Mouse (Mus musculus): ENCODE data around the gene Sgsm1. TPM values are rescaled to one million over a fixed set of nuclear protein-coding genes. Genes with fewer than 3 reads are reported as not detected.

The Sgsm1 gene
- polyA plus RNA-seq, 1 experiment from 2014 or later: 16.0 TPM

DNA sequence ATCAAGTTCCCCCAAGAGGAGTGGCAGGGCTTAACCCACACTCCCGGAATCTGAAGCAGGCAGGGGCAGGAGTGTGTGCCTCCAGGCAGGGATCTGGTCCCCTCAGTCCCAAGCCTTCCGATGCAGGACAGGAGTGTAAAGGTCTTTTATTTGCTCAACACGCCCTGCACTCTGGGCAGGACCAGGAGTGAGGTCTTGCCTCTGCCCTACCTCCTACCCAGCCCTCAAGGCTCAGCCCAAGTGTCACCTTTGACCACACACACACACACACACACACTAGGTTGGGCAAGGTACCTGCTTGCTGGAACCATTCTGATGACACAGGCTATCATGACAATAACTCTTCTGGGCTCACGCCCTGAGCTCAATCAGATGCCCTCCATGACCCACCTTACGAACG lies 91.1 kb downstream of the Sgsm1 start:
- Histone ChIP-seq H3K36me3 (no peaks in the 10 kb centered on the region), H3K4me1 (peaks cover 30% of the 10 kb centered on the region), H3K27ac (replicated peaks) (no peak overlapping the region), H3K27me3 (ENCODE audit: low read depth, poor library complexity, severe bottlenecking) (peaks cover 18% of the 10 kb centered on the region), H3K4me3 (no peak overlapping the region), H3K9me3 (replicated peaks) (no peaks in the 10 kb centered on the region)
- no peak for DNase-seq (ENCODE audit: low spot score)
- 88% methylated on average over 6 of the region's 6 CpGs for WGBS

DNA sequence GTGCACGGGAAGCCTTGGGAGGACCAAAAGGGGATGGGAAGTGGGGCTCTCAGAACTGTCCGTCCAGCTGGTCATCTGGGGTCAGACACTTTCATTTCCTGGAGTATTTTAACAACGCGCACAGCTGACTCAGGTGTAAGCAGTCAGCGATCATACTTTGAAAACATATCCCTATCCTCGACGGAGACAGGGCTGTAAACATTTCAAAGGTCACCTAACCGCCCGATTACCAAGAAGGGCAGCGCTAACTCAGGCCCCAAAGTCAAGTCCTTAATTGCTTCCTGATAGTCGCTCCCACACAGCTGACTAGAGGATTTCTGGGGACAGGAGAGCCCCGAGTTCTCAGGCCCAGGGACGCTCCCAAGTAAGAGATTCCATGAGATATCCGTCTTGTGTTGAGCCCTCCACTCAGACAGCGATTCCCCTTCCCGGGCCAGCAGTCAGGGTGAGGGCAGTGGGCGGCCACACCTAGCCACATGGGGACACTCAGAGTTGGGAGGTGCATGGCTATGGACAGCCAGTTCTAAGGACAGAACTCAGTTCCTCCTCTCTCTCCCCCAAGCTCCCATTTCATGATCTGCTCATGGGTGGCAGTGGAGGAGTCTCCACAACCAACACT lies 91.9 kb downstream of the Sgsm1 start:
- no peaks in the 10 kb centered on the region for H3K9me3 ChIP-seq (replicated peaks)
- peaks cover 18% of the 10 kb centered on the region for H3K27me3 ChIP-seq (ENCODE audit: low read depth, poor library complexity, severe bottlenecking)
- DNase-seq (ENCODE audit: low spot score): no peak
- no peak overlapping the region for H3K27ac ChIP-seq (replicated peaks)
- H3K4me1 ChIP-seq: peaks cover 30% of the 10 kb centered on the region
- 87% methylated on average over 17 of the region's 17 CpGs for WGBS
- no peaks in the 10 kb centered on the region for H3K36me3 ChIP-seq
- no peak overlapping the region for H3K4me3 ChIP-seq

DNA sequence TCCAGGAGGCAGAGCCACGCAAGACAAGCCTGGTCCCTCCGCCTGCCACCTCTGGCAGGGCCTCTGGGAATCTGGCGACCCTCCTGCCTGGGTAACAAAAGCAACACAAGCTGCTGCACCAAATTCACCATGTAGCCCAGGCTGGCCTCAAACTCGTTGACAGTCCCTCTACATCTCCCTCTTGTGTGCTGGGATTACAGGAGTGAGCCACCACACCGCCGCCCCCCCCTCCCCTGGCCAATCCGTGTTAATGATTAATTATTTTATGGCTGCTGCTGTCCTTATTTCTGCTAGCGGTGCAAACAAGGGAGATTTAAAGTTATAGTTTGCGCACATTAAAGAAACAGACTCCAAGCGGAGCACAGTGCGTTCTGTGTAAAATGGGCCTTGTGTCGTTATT lies 93.5 kb downstream of the Sgsm1 start:
- H3K4me1 ChIP-seq: peaks cover 33% of the 10 kb centered on the region
- no peak for DNase-seq (ENCODE audit: low spot score)
- 91% methylated on average over 12 of the region's 12 CpGs for WGBS
- no peaks in the 10 kb centered on the region for H3K9me3 ChIP-seq (replicated peaks)
- H3K4me3 ChIP-seq: no peak overlapping the region
- no peak overlapping the region for H3K27ac ChIP-seq (replicated peaks)
- H3K27me3 ChIP-seq (ENCODE audit: low read depth, poor library complexity, severe bottlenecking): peaks cover 18% of the 10 kb centered on the region
- H3K36me3 ChIP-seq: no peaks in the 10 kb centered on the region

DNA sequence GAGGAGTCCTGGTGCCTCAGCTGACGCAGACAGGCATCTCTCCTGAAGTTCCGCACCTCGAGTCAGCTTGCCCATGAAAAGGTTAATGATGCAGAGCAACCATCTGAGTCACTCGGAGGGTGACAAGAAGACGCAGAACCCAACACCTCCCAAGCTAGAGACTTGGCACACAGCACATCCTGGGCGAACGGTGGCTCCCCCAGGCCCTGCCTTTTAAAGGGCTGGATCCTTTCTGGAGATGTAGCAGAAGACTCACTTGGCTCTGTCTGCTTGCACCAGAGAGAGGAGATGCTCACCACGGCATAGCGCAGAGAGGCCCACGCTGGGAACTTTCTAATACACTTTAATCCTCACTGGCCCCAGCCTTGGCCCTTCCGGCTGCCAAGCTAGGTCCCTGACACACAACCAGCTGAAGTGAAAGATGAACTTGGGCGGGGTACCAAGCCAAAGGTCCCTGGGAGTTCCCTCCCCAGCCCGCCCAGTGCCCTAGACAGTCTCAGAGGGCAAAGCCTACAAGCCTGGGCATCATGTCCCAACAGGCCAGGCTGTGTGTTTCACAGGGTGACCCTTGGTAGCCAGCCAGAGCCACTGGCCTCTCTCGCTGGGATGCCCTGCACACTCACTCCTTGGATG lies 94.1 kb downstream of the Sgsm1 start:
- H3K4me3 ChIP-seq: no peak overlapping the region
- peaks cover 36% of the 10 kb centered on the region for H3K4me1 ChIP-seq
- WGBS: 84% methylated on average over 14 of the region's 14 CpGs
- H3K27ac ChIP-seq (replicated peaks): 0 out of 2 replicates have a peak overlapping the region, but pooled peaks have one; percentile 2
- peaks cover 18% of the 10 kb centered on the region for H3K27me3 ChIP-seq (ENCODE audit: low read depth, poor library complexity, severe bottlenecking)
- no peaks in the 10 kb centered on the region for H3K9me3 ChIP-seq (replicated peaks)
- no peak for DNase-seq (ENCODE audit: low spot score)
- H3K36me3 ChIP-seq: no peaks in the 10 kb centered on the region

DNA sequence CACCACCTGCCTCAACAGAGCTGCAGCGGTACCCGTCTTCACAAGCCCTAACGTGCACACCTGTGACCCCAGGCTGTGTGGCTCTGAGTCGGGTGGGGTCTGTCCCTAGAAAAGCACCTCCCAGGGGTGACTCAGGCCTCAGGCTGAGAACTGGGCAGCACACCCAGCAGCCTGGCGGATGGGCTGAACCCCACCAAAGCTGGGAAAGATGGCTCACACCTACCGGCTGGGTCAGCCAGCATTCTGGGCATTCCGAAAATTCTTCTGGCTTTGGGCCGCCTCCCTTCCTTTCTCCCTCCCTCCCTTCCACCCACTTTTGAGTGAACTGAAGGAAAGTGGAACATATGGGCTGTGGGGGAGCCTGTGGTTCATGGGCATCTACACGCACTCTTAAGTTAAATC lies 95.0 kb downstream of the Sgsm1 start:
- peaks cover 36% of the 10 kb centered on the region for H3K4me1 ChIP-seq
- DNase-seq (ENCODE audit: low spot score): no peak
- no peaks in the 10 kb centered on the region for H3K36me3 ChIP-seq
- H3K4me3 ChIP-seq: no peak overlapping the region
- H3K27me3 ChIP-seq (ENCODE audit: low read depth, poor library complexity, severe bottlenecking): peaks cover 18% of the 10 kb centered on the region
- H3K9me3 ChIP-seq (replicated peaks): no peaks in the 10 kb centered on the region
- H3K27ac ChIP-seq (replicated peaks): no peak overlapping the region
- 83% methylated on average over 9 of the region's 9 CpGs for WGBS

DNA sequence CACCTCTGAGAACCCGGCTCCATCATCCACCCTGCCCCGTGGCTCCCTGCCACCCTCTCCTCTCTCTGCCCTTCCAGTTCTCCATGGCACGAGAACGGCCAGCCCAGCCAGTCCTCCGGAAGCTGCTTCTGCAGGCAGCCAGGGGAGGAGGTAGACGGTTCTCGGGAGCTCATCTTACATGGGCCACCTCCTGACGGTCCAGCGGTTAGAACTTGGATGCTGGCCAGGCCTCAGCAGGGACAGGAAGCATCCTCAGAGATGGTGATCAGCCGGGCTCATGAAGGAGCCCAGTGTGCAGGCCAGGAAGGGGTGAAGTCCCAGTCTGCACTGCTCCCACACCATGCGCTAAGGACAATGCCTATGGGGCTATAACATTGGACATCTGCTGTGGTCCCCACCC lies 96.1 kb downstream of the Sgsm1 start:
- H3K9me3 ChIP-seq (replicated peaks): no peaks in the 10 kb centered on the region
- H3K27me3 ChIP-seq (ENCODE audit: low read depth, poor library complexity, severe bottlenecking): peaks cover 7% of the 10 kb centered on the region; the same call in 1 of the 2 replicates
- peaks cover 36% of the 10 kb centered on the region for H3K4me1 ChIP-seq
- H3K27ac ChIP-seq (replicated peaks): no peak overlapping the region
- H3K36me3 ChIP-seq: no peaks in the 10 kb centered on the region
- no peak for DNase-seq (ENCODE audit: low spot score)
- H3K4me3 ChIP-seq: no peak overlapping the region
- 88% methylated on average over 11 of the region's 11 CpGs for WGBS

DNA sequence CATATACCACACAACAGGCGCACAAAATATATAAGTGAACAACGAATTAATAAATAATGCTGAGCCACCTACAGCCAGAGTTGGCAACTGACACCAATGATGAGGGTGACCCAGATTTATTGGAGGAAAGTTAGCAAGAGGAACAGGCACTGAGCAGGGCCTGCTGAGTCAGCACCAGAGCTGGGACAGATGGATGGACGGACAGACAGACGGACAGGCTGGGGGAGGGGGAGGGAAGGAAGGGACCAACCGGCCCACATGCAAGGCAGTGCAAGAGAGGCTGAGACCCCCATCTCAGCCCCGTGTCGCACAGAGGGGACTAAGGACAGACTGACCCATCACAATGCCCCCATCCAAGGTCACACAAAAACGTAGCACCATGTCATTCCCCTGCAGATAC lies 96.5 kb downstream of the Sgsm1 start:
- H3K4me3 ChIP-seq: no peak overlapping the region
- H3K27me3 ChIP-seq (ENCODE audit: low read depth, poor library complexity, severe bottlenecking): peaks cover 3% of the 10 kb centered on the region; the same call in 1 of the 2 replicates
- peaks cover 37% of the 10 kb centered on the region for H3K4me1 ChIP-seq
- DNase-seq (ENCODE audit: low spot score): no peak
- no peak overlapping the region for H3K27ac ChIP-seq (replicated peaks)
- no peaks in the 10 kb centered on the region for H3K9me3 ChIP-seq (replicated peaks)
- H3K36me3 ChIP-seq: no peaks in the 10 kb centered on the region
- WGBS: 96% methylated on average over 8 of the region's 8 CpGs

DNA sequence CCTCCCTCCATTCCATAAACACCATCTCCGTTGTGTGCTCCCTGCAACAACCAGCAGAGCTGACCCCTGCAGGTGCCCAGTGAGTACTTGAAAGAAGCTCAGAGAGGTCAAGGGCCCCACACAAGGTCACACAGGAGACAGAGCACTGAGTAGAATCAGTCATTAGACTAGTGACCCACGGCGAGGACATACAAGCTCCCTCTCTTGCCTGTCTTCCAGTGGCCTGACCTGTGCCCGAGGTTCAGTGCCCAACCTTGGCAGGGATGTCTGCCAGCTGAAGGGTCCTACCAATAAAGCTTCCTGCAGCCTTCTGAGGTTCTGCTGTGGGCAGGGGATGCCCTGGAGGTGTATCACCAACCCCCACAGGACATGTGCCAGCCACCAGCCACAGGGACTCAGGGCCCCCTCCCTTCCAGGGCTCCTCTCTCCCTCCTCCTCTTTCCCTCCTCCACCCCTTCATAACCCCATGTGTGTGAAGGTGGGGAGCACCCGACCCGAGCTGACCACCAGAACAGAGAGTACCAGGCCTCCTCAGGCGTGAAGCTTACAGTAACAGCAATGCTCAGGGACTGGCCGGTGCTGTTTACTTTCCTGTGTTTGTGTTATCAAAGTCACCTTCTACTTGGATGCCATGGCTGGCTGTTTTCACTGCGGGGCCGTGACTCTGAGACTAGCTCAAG lies 98.3 kb downstream of the Sgsm1 start:
- H3K36me3 ChIP-seq: no peaks in the 10 kb centered on the region
- no peaks in the 10 kb centered on the region for H3K9me3 ChIP-seq (replicated peaks)
- H3K4me1 ChIP-seq: peaks cover 50% of the 10 kb centered on the region
- DNase-seq (ENCODE audit: low spot score): no peak
- WGBS: 85% methylated on average over 10 of the region's 10 CpGs
- no peak overlapping the region for H3K27ac ChIP-seq (replicated peaks)
- no peaks in the 10 kb centered on the region for H3K27me3 ChIP-seq (ENCODE audit: low read depth, poor library complexity, severe bottlenecking)
- no peak overlapping the region for H3K4me3 ChIP-seq

DNA sequence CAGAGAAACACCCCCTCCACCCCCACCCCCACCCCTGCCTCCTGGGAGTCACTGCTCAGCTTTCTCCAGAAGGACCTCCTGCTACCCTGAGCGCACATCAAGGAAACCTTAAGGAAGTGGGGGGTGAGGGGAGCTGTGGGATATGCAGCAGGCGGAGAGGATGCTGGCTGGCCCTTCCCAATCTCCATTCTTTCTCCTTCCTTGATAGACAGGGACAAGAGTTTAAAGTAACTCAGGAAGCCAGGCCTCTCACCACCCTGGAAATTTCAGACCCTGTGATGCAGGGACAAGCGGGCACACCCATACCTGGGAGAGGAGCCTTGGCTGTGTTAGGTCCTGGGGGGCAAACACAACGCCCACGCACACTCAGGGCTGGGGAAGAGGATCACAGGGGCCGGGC lies 100.3 kb downstream of the Sgsm1 start:
- peaks cover 44% of the 10 kb centered on the region for H3K4me1 ChIP-seq
- no peaks in the 10 kb centered on the region for H3K36me3 ChIP-seq
- no peaks in the 10 kb centered on the region for H3K27me3 ChIP-seq (ENCODE audit: low read depth, poor library complexity, severe bottlenecking)
- DNase-seq (ENCODE audit: low spot score): no peak
- no peaks in the 10 kb centered on the region for H3K9me3 ChIP-seq (replicated peaks)
- 79% methylated on average over 6 of the region's 6 CpGs for WGBS
- peak overlapping the region; percentile 72 for H3K27ac ChIP-seq (replicated peaks)
- no peak overlapping the region for H3K4me3 ChIP-seq

DNA sequence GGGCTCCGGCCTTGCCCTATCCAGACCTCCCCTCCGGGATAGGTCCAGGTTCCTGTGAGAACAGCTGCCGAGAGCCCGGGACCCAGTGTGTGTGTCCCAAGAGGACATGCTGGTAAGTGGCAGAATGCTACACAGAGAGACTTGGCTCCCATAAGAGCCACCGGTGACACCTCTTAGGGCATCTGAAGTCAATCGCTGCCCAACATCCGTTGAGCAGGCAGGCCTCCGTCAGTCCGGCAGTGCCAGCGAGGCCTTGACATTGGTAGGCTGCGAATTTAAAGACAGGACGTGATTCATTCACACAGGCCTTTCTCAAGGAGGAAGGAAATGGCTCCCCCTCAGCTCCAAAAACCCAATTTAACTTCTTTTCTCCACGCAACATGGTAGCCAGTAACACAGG lies 100.7 kb downstream of the Sgsm1 start:
- Histone ChIP-seq H3K27ac (replicated peaks) (peak overlapping the region; percentile 72), H3K4me1 (peaks cover 44% of the 10 kb centered on the region), H3K9me3 (replicated peaks) (no peaks in the 10 kb centered on the region), H3K4me3 (no peak overlapping the region), H3K27me3 (ENCODE audit: low read depth, poor library complexity, severe bottlenecking) (no peaks in the 10 kb centered on the region), H3K36me3 (no peaks in the 10 kb centered on the region)
- DNase-seq (ENCODE audit: low spot score): no peak
- WGBS: 84% methylated on average over 13 of the region's 13 CpGs

DNA sequence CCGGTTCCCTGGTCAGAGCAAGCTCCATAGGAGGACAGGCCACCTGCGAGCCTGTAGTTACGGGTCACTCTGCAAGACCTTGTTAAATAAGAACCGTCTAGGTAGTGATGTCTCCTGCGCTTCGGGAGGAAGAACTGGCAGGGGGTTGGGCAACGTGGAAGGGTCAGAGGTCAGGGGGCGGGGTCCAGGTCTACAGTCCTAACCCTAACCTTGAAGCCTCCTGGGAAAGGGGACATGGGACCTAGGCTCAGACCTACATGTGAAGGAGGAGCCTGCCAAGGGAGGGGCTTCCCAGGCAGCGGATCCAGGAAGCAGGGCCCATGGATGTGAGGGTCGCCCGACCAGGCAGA lies 101.2 kb downstream of the Sgsm1 start:
- WGBS: 57% methylated on average over 11 of the region's 11 CpGs
- Histone ChIP-seq H3K4me3 (no peak overlapping the region), H3K27me3 (ENCODE audit: low read depth, poor library complexity, severe bottlenecking) (no peaks in the 10 kb centered on the region), H3K27ac (replicated peaks) (peak overlapping the region; percentile 72), H3K9me3 (replicated peaks) (no peaks in the 10 kb centered on the region), H3K36me3 (no peaks in the 10 kb centered on the region), H3K4me1 (peaks cover 44% of the 10 kb centered on the region)
- DNase-seq (ENCODE audit: low spot score): no peak

DNA sequence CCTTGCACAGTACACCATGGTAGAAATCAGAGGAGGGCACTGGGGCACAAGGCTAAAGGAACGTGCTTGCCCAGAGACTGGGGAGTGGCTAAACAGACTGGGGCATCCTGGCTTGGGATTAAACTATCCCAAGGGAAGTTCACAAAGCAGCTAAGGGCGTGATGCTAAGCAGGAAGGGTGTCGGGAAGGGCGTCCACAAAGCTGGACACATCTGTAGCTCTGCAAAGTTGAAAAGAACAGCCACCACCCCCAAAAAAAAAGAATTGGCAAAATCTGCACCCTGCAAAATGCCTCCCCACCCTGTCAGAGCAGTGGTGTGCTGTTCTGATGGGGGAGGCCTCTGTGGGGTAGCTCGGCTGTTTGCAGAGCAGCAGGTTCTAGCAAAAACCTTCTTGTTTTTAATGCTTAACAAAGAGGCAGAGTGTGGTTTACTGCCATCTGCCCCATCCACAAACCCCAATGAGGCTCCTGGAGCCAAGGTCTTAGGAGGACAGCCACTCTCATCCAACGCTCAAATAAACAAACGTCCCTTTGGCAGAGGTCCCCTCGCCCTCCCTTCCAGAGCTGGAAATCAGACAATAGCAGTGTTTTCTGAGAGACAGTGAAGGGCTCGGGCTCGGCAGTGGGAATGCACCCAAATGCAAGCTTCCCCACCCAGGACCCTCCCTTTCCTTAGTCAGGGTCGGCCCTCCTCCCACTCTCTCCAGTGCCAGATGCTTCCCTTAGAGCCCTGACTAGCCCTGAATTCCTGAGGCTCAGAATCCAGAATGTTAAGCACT lies 101.8 kb downstream of the Sgsm1 start:
- Histone ChIP-seq H3K4me3 (no peak overlapping the region), H3K27me3 (ENCODE audit: low read depth, poor library complexity, severe bottlenecking) (no peaks in the 10 kb centered on the region), H3K36me3 (no peaks in the 10 kb centered on the region), H3K27ac (replicated peaks) (peak overlapping the region; percentile 72), H3K4me1 (peaks cover 44% of the 10 kb centered on the region), H3K9me3 (replicated peaks) (no peaks in the 10 kb centered on the region)
- no peak for DNase-seq (ENCODE audit: low spot score)
- WGBS: 53% methylated on average over 11 of the region's 11 CpGs
